Mouse (Mus musculus) lung, postnatal 0 days (tissue): Measurements from ENCODE around the gene Lrmda. TPM values are rescaled to one million over a fixed set of nuclear protein-coding genes. Genes with fewer than 3 reads are reported as not detected.
A peak's percentile ranks its signal among the peaks of the same experiment; 100 is the strongest.

ENCODE experiments used
- ATAC-seq: fragments of 200-750 bp; cut with Nextera tagmentation; 2 replicates; pipeline ENCODE4 v1.8.0; 2017; ENCODE audit warnings: moderate library complexity
- DNase-seq: peaks from one replicate; pipeline ENCODE4 v3.0.0-alpha.2; 2016; ENCODE audit warnings: low spot score
- H3K27ac ChIP-seq: fragments of 300-500 bp; sonication (generic); 2 replicates; pipeline ENCODE4 v1.5.1; 2014; ENCODE audit warnings: antibody characterized with exemption, mild to moderate bottlenecking, low read length, mixed read lengths
- H3K27me3 ChIP-seq: fragments of 300-500 bp; sonication (generic); replicated peaks from 2 replicates; pipeline ENCODE4 v1.6.1; 2014; ENCODE audit warnings: low read length, mixed read lengths; ENCODE audit not compliant: insufficient read depth
- H3K36me3 ChIP-seq: fragments of 300-500 bp; sonication (generic); 2 replicates; pipeline ENCODE4 v1.6.1; 2014; ENCODE audit warnings: low read length, mixed read lengths; ENCODE audit not compliant: insufficient read depth
- H3K4me1 ChIP-seq: fragments of 300-500 bp; sonication (generic); 2 replicates; pipeline ENCODE4 v1.6.1; 2014; ENCODE audit warnings: antibody characterized with exemption, low read depth, low read length, mixed read lengths; ENCODE audit not compliant: insufficient read depth
- H3K4me2 ChIP-seq: fragments of 300-500 bp; sonication (generic); replicated peaks from 2 replicates; pipeline ENCODE4 v1.6.1; 2014; ENCODE audit warnings: low read depth, mild to moderate bottlenecking, low read length, moderate library complexity, mixed read lengths
- H3K4me3 ChIP-seq: fragments of 300-500 bp; sonication (generic); 2 replicates; pipeline ENCODE4 v1.5.1; 2014; ENCODE audit warnings: low read depth, low read length
- H3K9ac ChIP-seq: fragments of 300-500 bp; sonication (generic); replicated peaks from 2 replicates; pipeline ENCODE4 v1.6.1; 2014; ENCODE audit warnings: low read depth, mild to moderate bottlenecking
- H3K9me3 ChIP-seq: fragments of 300-500 bp; sonication (generic); 2 replicates; pipeline ENCODE4 v1.6.1; 2016; ENCODE audit warnings: low read length, mixed read lengths
- CTCF ChIP-seq: IDR thresholded peaks from 2 replicates; pipeline ENCODE4 v1.5.1; 2016; ENCODE audit warnings: antibody characterized with exemption, mild to moderate bottlenecking
- EP300 ChIP-seq: IDR thresholded peaks from 2 replicates; pipeline ENCODE4 v1.6.1; 2016; ENCODE audit warnings: antibody characterized with exemption, mild to moderate bottlenecking, control low read depth
- WGBS: fragments of 180-500 bp; shearing (Covaris S2); extraction: QIAGEN DNeasy Blood & Tissue Kit; methylation state at CpG from one replicate; pipeline ENCODE4 v1.1.7; 2014; 5-methylcytosine and 5-hydroxymethylcytosine counted together
- polyA plus RNA-seq: library from polyadenylated mRNA; unstranded; fragments of >200 nt; fragmentation: Nextera tagmentation; extraction: Ambion mirVana; gene quantifications from 2 replicates; pipeline ENCODE4 v1.2.1, GENCODE M21; 2015

Lrmda gene
- polyA plus RNA-seq, 1 experiment from 2014 or later, result 0.86 TPM

- H3K4me2 ChIP-seq, result no peak overlapping the region
- H3K36me3 ChIP-seq, result no peaks in the 10 kb centered on the region
- DNase-seq (no peak), ATAC-seq (no peak)
- H3K9me3 ChIP-seq, result no peaks in the 10 kb centered on the region
- no peaks in the 10 kb centered on the region for H3K27me3 ChIP-seq
- no peak overlapping the region for H3K9ac ChIP-seq
- H3K4me3 ChIP-seq, result no peak overlapping the region
- no peak overlapping the region for H3K27ac ChIP-seq
- WGBS, result 59% methylated on average over 3 of the region's 3 CpGs
- H3K4me1 ChIP-seq, result no peaks in the 10 kb centered on the region
- TF ChIP-seq CTCF (no peak), EP300 (no peak)
These were observed 803.4 kb downstream of the Lrmda start for GRCm38 (mm10) chr14:22822942-22823341.

- 48% methylated on average over 3 of the region's 3 CpGs for WGBS
- H3K27ac ChIP-seq, result no peak overlapping the region
These were observed 807.3 kb downstream of the Lrmda start for GRCm38 (mm10) chr14:22826825-22827224.

DNA sequence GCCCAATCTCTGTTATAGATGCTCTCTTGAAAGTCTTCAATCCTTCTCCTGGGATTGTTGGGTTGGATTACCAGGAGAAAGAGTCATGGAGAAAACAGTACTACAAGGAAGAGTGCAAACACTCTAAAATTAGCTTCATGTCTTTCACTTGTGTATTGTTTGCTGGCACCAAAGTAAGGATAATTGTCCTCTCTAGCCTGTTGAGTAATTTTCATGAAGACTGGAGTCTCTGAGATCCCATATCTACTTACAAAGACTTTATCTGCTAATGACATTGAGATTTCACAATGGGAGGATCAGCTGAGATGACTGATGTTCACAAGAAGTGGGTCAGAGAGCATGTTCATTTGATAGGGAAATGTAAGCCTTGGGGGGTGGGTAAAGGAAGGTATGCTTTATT, 817.5 kb downstream of the Lrmda start:
- ATAC-seq (no peak), DNase-seq (no peak)
- Histone ChIP-seq H3K27ac (no peak overlapping the region), H3K4me3 (no peak overlapping the region), H3K36me3 (no peaks in the 10 kb centered on the region), H3K4me1 (no peaks in the 10 kb centered on the region), H3K9me3 (no peaks in the 10 kb centered on the region), H3K27me3 (no peaks in the 10 kb centered on the region), H3K9ac (no peak overlapping the region), H3K4me2 (no peak overlapping the region)
- no peak for TF ChIP-seq CTCF
- no peak for TF ChIP-seq EP300

More at GRCm38 (mm10) chr14:22826825-22827224, 807.3 kb downstream of the Lrmda start:
- H3K9ac ChIP-seq, result no peak overlapping the region
- no peaks in the 10 kb centered on the region for H3K36me3 ChIP-seq
- H3K4me3 ChIP-seq, result no peak overlapping the region
- DNase-seq, result no peak
- no peaks in the 10 kb centered on the region for H3K27me3 ChIP-seq
- no peak overlapping the region for H3K4me2 ChIP-seq
- H3K9me3 ChIP-seq, result no peaks in the 10 kb centered on the region
- no peak for ATAC-seq
- no peak for TF ChIP-seq CTCF
- H3K4me1 ChIP-seq, result no peaks in the 10 kb centered on the region

DNA sequence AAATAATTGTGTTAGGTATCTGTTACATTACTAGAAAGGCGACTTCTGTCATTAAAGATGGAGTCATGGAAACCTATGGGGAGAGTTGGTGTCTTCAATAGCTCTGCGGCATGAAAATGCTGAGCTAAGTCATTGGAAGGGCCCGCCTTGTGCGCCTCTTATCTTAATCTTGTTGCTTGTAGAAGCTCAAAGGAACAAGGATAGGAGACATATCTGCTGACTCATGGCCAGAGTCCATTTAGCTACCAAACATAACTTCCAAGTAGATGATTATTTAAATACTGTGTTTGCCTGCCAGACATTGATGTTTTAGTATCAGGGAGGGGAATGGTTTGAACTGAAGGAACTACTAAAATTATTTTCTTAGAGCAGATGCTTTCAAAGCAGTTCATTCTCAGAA, 821.6 kb downstream of the Lrmda start:
- Histone ChIP-seq H3K27me3 (no peaks in the 10 kb centered on the region), H3K9me3 (no peaks in the 10 kb centered on the region), H3K27ac (no peak overlapping the region), H3K4me2 (no peak overlapping the region), H3K4me3 (no peak overlapping the region), H3K4me1 (no peaks in the 10 kb centered on the region), H3K9ac (no peak overlapping the region), H3K36me3 (no peaks in the 10 kb centered on the region)
- DNase-seq, result no peak
- no peak for TF ChIP-seq CTCF
- TF ChIP-seq EP300, result no peak
- no peak for ATAC-seq
- 89% methylated on average over 4 of the region's 4 CpGs for WGBS

GRCm38 (mm10) chr14:22844006-22844405, 824.5 kb downstream of the Lrmda start:
- no peak for ATAC-seq
- no peak overlapping the region for H3K4me3 ChIP-seq
- no peaks in the 10 kb centered on the region for H3K4me1 ChIP-seq
- H3K36me3 ChIP-seq, result no peaks in the 10 kb centered on the region
- no peak for TF ChIP-seq EP300
- no peak for TF ChIP-seq CTCF
- H3K27ac ChIP-seq, result no peak overlapping the region
- no peaks in the 10 kb centered on the region for H3K27me3 ChIP-seq
- H3K4me2 ChIP-seq, result no peak overlapping the region
- DNase-seq, result no peak
- H3K9ac ChIP-seq, result no peak overlapping the region
- H3K9me3 ChIP-seq, result no peaks in the 10 kb centered on the region

GRCm38 (mm10) chr14:22845401-22845800, 825.9 kb downstream of the Lrmda start:
- WGBS, result 37% methylated on average over 4 of the region's 4 CpGs
- peak; percentile 27 for DNase-seq

More at GRCm38 (mm10) chr14:22845401-22845800, 825.9 kb downstream of the Lrmda start:
- Histone ChIP-seq H3K36me3 (no peaks in the 10 kb centered on the region), H3K27me3 (no peaks in the 10 kb centered on the region), H3K4me2 (no peak overlapping the region), H3K27ac (no peak overlapping the region), H3K9me3 (no peaks in the 10 kb centered on the region), H3K4me3 (no peak overlapping the region), H3K9ac (no peak overlapping the region), H3K4me1 (no peaks in the 10 kb centered on the region)
- TF ChIP-seq EP300 (no peak), CTCF (no peak)
- peak; percentile 16; the same call in 1 of the 2 replicates for ATAC-seq
